Mouse (Mus musculus): Measurements from ENCODE around the gene Shq1. TPM values are rescaled to one million over a fixed set of nuclear protein-coding genes. Genes with fewer than 3 reads are reported as not detected.

Shq1 gene
- polyA plus RNA-seq, 1 experiment: 3.1 TPM

- Histone ChIP-seq H3K27ac (ENCODE audit: insufficient read depth, low read length) (no peak overlapping the region), H3K4me3 (ENCODE audit: extremely low read depth, insufficient read depth, insufficient read length) (no peak overlapping the region), H3K4me1 (ENCODE audit: control insufficient read depth, insufficient read depth, insufficient read length) (peaks cover 4% of the 10 kb centered on the region), H3K36me3 (ENCODE audit: control insufficient read depth, insufficient read depth, low read length) (peaks cover 5% of the 10 kb centered on the region), H3K27me3 (ENCODE audit: control insufficient read depth, insufficient read depth, low read length) (no peaks in the 10 kb centered on the region)
- no peak for TF ChIP-seq POLR2A (IDR thresholded peaks at IDR 0.05; ENCODE audit: low read depth, low read length)
- no peak for TF ChIP-seq CTCF (IDR thresholded peaks at IDR 0.05; ENCODE audit: extremely low read depth, insufficient read depth, insufficient read length, insufficient replicate concordance)
- no peak for DNase-seq (ENCODE audit: low read depth in 1 of 2, low spot score in 2 of 2)
- WGBS: 94% methylated on average over 6 of the region's 6 CpGs
Measured at GRCm38 (mm10) chr6:100577590-100577989, 93.4 kb downstream of the Shq1 start.

- WGBS: 21% methylated on average over 6 of the region's 6 CpGs
- TF ChIP-seq CTCF (IDR thresholded peaks at IDR 0.05; ENCODE audit: extremely low read depth, insufficient read depth, insufficient read length, insufficient replicate concordance) (no peak), POLR2A (IDR thresholded peaks at IDR 0.05; ENCODE audit: low read depth, low read length) (no peak)
- no peaks in the 10 kb centered on the region for H3K27me3 ChIP-seq (ENCODE audit: control insufficient read depth, insufficient read depth, low read length)
Measured at GRCm38 (mm10) chr6:100576171-100576570, 94.8 kb downstream of the Shq1 start.

GRCm38 (mm10) chr6:100566774-100567173 is 104.2 kb downstream of the Shq1 start:
- Histone ChIP-seq H3K27me3 (ENCODE audit: control insufficient read depth, insufficient read depth, low read length) (peaks cover 4% of the 10 kb centered on the region), H3K4me1 (ENCODE audit: control insufficient read depth, insufficient read depth, insufficient read length) (no peaks in the 10 kb centered on the region), H3K4me3 (ENCODE audit: extremely low read depth, insufficient read depth, insufficient read length) (no peak overlapping the region), H3K36me3 (ENCODE audit: control insufficient read depth, insufficient read depth, low read length) (no peaks in the 10 kb centered on the region), H3K27ac (ENCODE audit: insufficient read depth, low read length) (no peak overlapping the region)
- DNase-seq (ENCODE audit: low read depth in 1 of 2, low spot score in 2 of 2): no peak
- WGBS: 84% methylated on average over 6 of the region's 6 CpGs
- TF ChIP-seq CTCF (IDR thresholded peaks at IDR 0.05; ENCODE audit: extremely low read depth, insufficient read depth, insufficient read length, insufficient replicate concordance) (no peak), POLR2A (IDR thresholded peaks at IDR 0.05; ENCODE audit: low read depth, low read length) (no peak)

More at GRCm38 (mm10) chr6:100576171-100576570, 94.8 kb downstream of the Shq1 start:
- H3K36me3 ChIP-seq (ENCODE audit: control insufficient read depth, insufficient read depth, low read length): peaks cover 5% of the 10 kb centered on the region
- H3K4me3 ChIP-seq (ENCODE audit: extremely low read depth, insufficient read depth, insufficient read length): no peak overlapping the region
- peak; percentile 3 to 12 for DNase-seq (ENCODE audit: low read depth in 1 of 2, low spot score in 2 of 2)
- H3K27ac ChIP-seq (ENCODE audit: insufficient read depth, low read length): no peak overlapping the region
- H3K4me1 ChIP-seq (ENCODE audit: control insufficient read depth, insufficient read depth, insufficient read length): peaks cover 4% of the 10 kb centered on the region

- Histone ChIP-seq H3K4me1 (ENCODE audit: control insufficient read depth, insufficient read depth, insufficient read length) (no peaks in the 10 kb centered on the region), H3K27me3 (ENCODE audit: control insufficient read depth, insufficient read depth, low read length) (peaks cover 4% of the 10 kb centered on the region), H3K27ac (ENCODE audit: insufficient read depth, low read length) (no peak overlapping the region), H3K4me3 (ENCODE audit: extremely low read depth, insufficient read depth, insufficient read length) (no peak overlapping the region), H3K36me3 (ENCODE audit: control insufficient read depth, insufficient read depth, low read length) (no peaks in the 10 kb centered on the region)
- no peak for DNase-seq (ENCODE audit: low read depth in 1 of 2, low spot score in 2 of 2)
- WGBS: 85% methylated on average over 4 of the region's 4 CpGs
- no peak for TF ChIP-seq CTCF (IDR thresholded peaks at IDR 0.05; ENCODE audit: extremely low read depth, insufficient read depth, insufficient read length, insufficient replicate concordance)
- TF ChIP-seq POLR2A (IDR thresholded peaks at IDR 0.05; ENCODE audit: low read depth, low read length): no peak
Measured at GRCm38 (mm10) chr6:100564516-100564915, 106.4 kb downstream of the Shq1 start.

- 14% methylated on average over 38 of the region's 38 CpGs for WGBS
- TF ChIP-seq CTCF (IDR thresholded peaks at IDR 0.05; ENCODE audit: extremely low read depth, insufficient read depth, insufficient read length, insufficient replicate concordance): no peak
- TF ChIP-seq POLR2A (IDR thresholded peaks at IDR 0.05; ENCODE audit: low read depth, low read length): no peak
- no peaks in the 10 kb centered on the region for H3K36me3 ChIP-seq (ENCODE audit: control insufficient read depth, insufficient read depth, low read length)
- H3K4me1 ChIP-seq (ENCODE audit: control insufficient read depth, insufficient read depth, insufficient read length): no peaks in the 10 kb centered on the region
- H3K4me3 ChIP-seq (ENCODE audit: extremely low read depth, insufficient read depth, insufficient read length): peak overlapping the region; percentile 15; the same call in 1 of the 2 replicates
- H3K27me3 ChIP-seq (ENCODE audit: control insufficient read depth, insufficient read depth, low read length): peaks cover 4% of the 10 kb centered on the region
- DNase-seq (ENCODE audit: low read depth in 1 of 2, low spot score in 2 of 2): no peak
- no peak overlapping the region for H3K27ac ChIP-seq (ENCODE audit: insufficient read depth, low read length)
Measured at GRCm38 (mm10) chr6:100563552-100564341, 107.2 kb downstream of the Shq1 start.

GRCm38 (mm10) chr6:100562719-100563551 is 108.0 kb downstream of the Shq1 start:
- H3K4me3 ChIP-seq (ENCODE audit: extremely low read depth, insufficient read depth, insufficient read length): peak overlapping the region; percentile 25; the same call in 1 of the 2 replicates
- H3K27me3 ChIP-seq (ENCODE audit: control insufficient read depth, insufficient read depth, low read length): peaks cover 4% of the 10 kb centered on the region
- TF ChIP-seq CTCF (IDR thresholded peaks at IDR 0.05; ENCODE audit: extremely low read depth, insufficient read depth, insufficient read length, insufficient replicate concordance) (no peak), POLR2A (IDR thresholded peaks at IDR 0.05; ENCODE audit: low read depth, low read length) (no peak)
- H3K4me1 ChIP-seq (ENCODE audit: control insufficient read depth, insufficient read depth, insufficient read length): no peaks in the 10 kb centered on the region
- DNase-seq (ENCODE audit: low read depth in 1 of 2, low spot score in 2 of 2): no peak
- H3K27ac ChIP-seq (ENCODE audit: insufficient read depth, low read length): no peak overlapping the region
- 5% methylated on average over 51 of the region's 51 CpGs for WGBS
- H3K36me3 ChIP-seq (ENCODE audit: control insufficient read depth, insufficient read depth, low read length): no peaks in the 10 kb centered on the region

Data from spleen, adult 2 months (tissue).